Mouse (Mus musculus) embryo, embryonic 9.5 days (tissue): Measurements from ENCODE around the gene Hsp90ab1.

Source experiments
- DNase-seq: peaks from one replicate; pipeline ENCODE4 v3.0.0-alpha.2; 2017; ENCODE audit errors: extremely low spot score

Hsp90ab1 gene

GRCm38 (mm10) chr17:45580958-45581477, 7.9 kb upstream of the Hsp90ab1 start:
- no peak for DNase-seq

GRCm38 (mm10) chr17:45579554-45579953, 6.5 kb upstream of the Hsp90ab1 start:
- no peak for DNase-seq

GRCm38 (mm10) chr17:45578843-45579242, 5.8 kb upstream of the Hsp90ab1 start:
- no peak for DNase-seq

- DNase-seq: no peak
Measured at GRCm38 (mm10) chr17:45578242-45578641, 5.2 kb upstream of the Hsp90ab1 start.

GRCm38 (mm10) chr17:45575123-45575897, 2.2 kb upstream of the Hsp90ab1 start:
- no peak for DNase-seq

- peak; percentile 47 for DNase-seq
Measured at GRCm38 (mm10) chr17:45574129-45574761, 1.2 kb upstream of the Hsp90ab1 start.

GRCm38 (mm10) chr17:45573780-45574123, 681 bp upstream of the Hsp90ab1 start:
- DNase-seq: peak; percentile 98

- DNase-seq: peak; percentile 89
Measured at GRCm38 (mm10) chr17:45572103-45573086, 676 bp downstream of the Hsp90ab1 start.

- DNase-seq: no peak
Measured at GRCm38 (mm10) chr17:45569999-45570398, 3.1 kb downstream of the Hsp90ab1 start.

GRCm38 (mm10) chr17:45568990-45569389, 4.1 kb downstream of the Hsp90ab1 start:
- DNase-seq: peak; percentile 2

- peak; percentile 67 for DNase-seq
Measured at GRCm38 (mm10) chr17:45567162-45567601, 5.9 kb downstream of the Hsp90ab1 start.

- DNase-seq: peak; percentile 45
Measured at GRCm38 (mm10) chr17:45566360-45567161, 6.5 kb downstream of the Hsp90ab1 start.

- DNase-seq: no peak
Measured at GRCm38 (mm10) chr17:45566031-45566359, 7.1 kb downstream of the Hsp90ab1 start.

- no peak for DNase-seq
Measured at GRCm38 (mm10) chr17:45565103-45565502, 8.0 kb downstream of the Hsp90ab1 start.

- DNase-seq: no peak
Measured at GRCm38 (mm10) chr17:45564531-45565084, 8.5 kb downstream of the Hsp90ab1 start.

- peak; percentile 94 for DNase-seq
Measured at GRCm38 (mm10) chr17:45563655-45564530, 9.2 kb downstream of the Hsp90ab1 start, which contains the start of gene Slc35b2. Slc35b2 (plus strand) TSS chr17:45563874.

GRCm38 (mm10) chr17:45563216-45563615, 9.9 kb downstream of the Hsp90ab1 start:
- no peak for DNase-seq

- DNase-seq: no peak
Measured at GRCm38 (mm10) chr17:45559732-45560525, 13.1 kb downstream of the Hsp90ab1 start.
